Mouse (Mus musculus) liver, adult 2 months (tissue): ENCODE measurements around the gene Cga. TPM values are rescaled to one million over a fixed set of nuclear protein-coding genes. Genes with fewer than 3 reads are reported as not detected.
"Not testable (repeated sequence)": the region's sequence is repeated elsewhere in the genome, so short reads cannot be mapped to it uniquely, and the experiment has no call there.

ENCODE experiments used
- DNase-seq: peaks from one replicate; pipeline ENCODE4 v3.0.0-alpha.2; 2011; ENCODE audit warnings: low read depth, low spot score; ENCODE audit errors: extremely low read depth
- H3K27ac ChIP-seq: fragments of 200-500 bp; replicated peaks from 2 replicates; pipeline ENCODE4 v1.5.1; 2012; ENCODE audit warnings: low read depth, mild to moderate bottlenecking, control low read depth, inconsistent platforms, low read length; ENCODE audit not compliant: insufficient read depth
- H3K27me3 ChIP-seq: fragments of 200-500 bp; 2 replicates; pipeline ENCODE4 v1.6.1; 2012; ENCODE audit warnings: mild to moderate bottlenecking, moderate library complexity, low read length, inconsistent platforms; ENCODE audit not compliant: control insufficient read depth, insufficient read depth
- H3K36me3 ChIP-seq: fragments of 200-500 bp; 2 replicates; pipeline ENCODE4 v1.6.1; 2012; ENCODE audit warnings: low read length, inconsistent platforms; ENCODE audit not compliant: control insufficient read depth, insufficient read depth
- H3K4me1 ChIP-seq: fragments of 200-500 bp; 2 replicates; pipeline ENCODE4 v1.6.1; 2011; ENCODE audit warnings: low read length; ENCODE audit not compliant: control insufficient read depth, insufficient read depth
- H3K4me3 ChIP-seq: fragments of 200-500 bp; 2 replicates; pipeline ENCODE4 v1.5.1; 2011; ENCODE audit warnings: low read depth, mild to moderate bottlenecking, control low read depth, low read length, moderate library complexity; ENCODE audit not compliant: insufficient read depth
- H3K79me2 ChIP-seq: fragments of 200-500 bp; 2 replicates; pipeline ENCODE4 v1.6.1; 2012; ENCODE audit warnings: inconsistent platforms, mild to moderate bottlenecking, low read length, moderate library complexity; ENCODE audit not compliant: control insufficient read depth, insufficient read depth
- H3K9ac ChIP-seq: fragments of 200-500 bp; 2 replicates; pipeline ENCODE4 v1.6.1; 2012; ENCODE audit warnings: low read depth, mild to moderate bottlenecking, control low read depth, inconsistent platforms, low read length
- CTCF ChIP-seq: fragments of 200-500 bp; IDR thresholded peaks from 2 replicates; pipeline ENCODE4 v1.5.1; 2011; ENCODE audit warnings: low read depth, low read length, control low read depth
- POLR2A ChIP-seq: fragments of 200-500 bp; IDR thresholded peaks from 2 replicates; pipeline ENCODE4 v1.6.1; 2011; ENCODE audit warnings: low read length, control low read depth; ENCODE audit not compliant: insufficient read depth; ENCODE audit errors: extremely low read depth
- WGBS: fragments of 180-500 bp; shearing (Covaris S2); methylation state at CpG from one replicate; pipeline ENCODE4 v1.1.7; 2018; 5-methylcytosine and 5-hydroxymethylcytosine counted together
- polyA plus RNA-seq: library from polyadenylated mRNA; depleted of rRNA; stranded (reverse); fragments of >200 nt; gene quantifications from 2 replicates; pipeline ENCODE4 v1.2.3, GENCODE M21; 2012
- total RNA-seq: library from RNA; depleted of rRNA; stranded (reverse); fragments of >200 nt; gene quantifications from 2 replicates; pipeline ENCODE4 v1.2.3, GENCODE M21; 2014

Gene Cga
- total and polyA plus RNA-seq, 2 experiments, result 0.46 TPM

- no peak for TF ChIP-seq CTCF
- no peak for TF ChIP-seq POLR2A
- Histone ChIP-seq H3K27me3 (no peaks in the 10 kb centered on the region; the same call in 1 of the 2 replicates), H3K4me3 (no peak overlapping the region), H3K79me2 (no peaks in the 10 kb centered on the region), H3K36me3 (no peaks in the 10 kb centered on the region), H3K4me1 (peaks cover 9% of the 10 kb centered on the region), H3K27ac (no peak overlapping the region), H3K9ac (no peak overlapping the region)
- no peak for DNase-seq
- 71% methylated on average over 2 of the region's 2 CpGs for WGBS
These were observed 4.9 kb downstream of the Cga start for GRCm38 (mm10) chr4:34898497-34898896.

DNA sequence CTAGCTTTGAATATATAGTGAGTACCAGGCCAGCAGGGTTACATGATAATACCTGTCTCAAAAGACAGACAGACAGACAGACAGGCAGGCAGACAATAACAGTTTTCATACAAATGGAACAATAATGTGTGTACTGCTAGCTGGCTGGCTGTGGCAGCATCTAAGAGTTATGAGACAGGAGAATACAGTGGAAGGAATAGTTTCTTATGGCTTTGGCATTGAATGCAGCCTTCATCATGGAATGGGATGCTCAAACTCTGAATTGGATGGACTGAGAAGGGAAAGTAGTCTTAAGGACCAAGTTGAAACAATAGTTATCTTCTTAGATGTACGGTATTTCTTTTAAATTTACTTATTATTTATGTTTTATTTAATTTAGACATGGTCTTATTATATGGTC is 5.7 kb downstream of the Cga start:
- H3K36me3 ChIP-seq, result no peaks in the 10 kb centered on the region
- no peak overlapping the region for H3K9ac ChIP-seq
- WGBS, result 96% methylated on average over 1 of the region's 1 CpGs
- H3K27me3 ChIP-seq, result no peaks in the 10 kb centered on the region; the same call in 1 of the 2 replicates
- H3K79me2 ChIP-seq, result no peaks in the 10 kb centered on the region
- no peak overlapping the region for H3K27ac ChIP-seq
- TF ChIP-seq CTCF, result no peak
- no peak for TF ChIP-seq POLR2A
- H3K4me3 ChIP-seq, result no peak overlapping the region
- peaks cover 9% of the 10 kb centered on the region for H3K4me1 ChIP-seq
- no peak for DNase-seq

- 40% methylated on average over 9 of the region's 9 CpGs for WGBS
- H3K9ac ChIP-seq, result no peak overlapping the region
- no peak for DNase-seq
- no peaks in the 10 kb centered on the region for H3K36me3 ChIP-seq
- H3K4me1 ChIP-seq, result peaks cover 9% of the 10 kb centered on the region
- no peak overlapping the region for H3K27ac ChIP-seq
- TF ChIP-seq POLR2A (no peak), CTCF (no peak)
- no peak overlapping the region for H3K4me3 ChIP-seq
- H3K79me2 ChIP-seq, result no peaks in the 10 kb centered on the region
- H3K27me3 ChIP-seq, result no peaks in the 10 kb centered on the region; the same call in 1 of the 2 replicates
These were observed 6.6 kb downstream of the Cga start for GRCm38 (mm10) chr4:34900155-34900554.

GRCm38 (mm10) chr4:34901166-34901565 is 7.6 kb downstream of the Cga start:
- TF ChIP-seq CTCF (no peak), POLR2A (no peak)
- H3K27ac ChIP-seq, result no peak overlapping the region
- peaks cover 9% of the 10 kb centered on the region for H3K4me1 ChIP-seq
- H3K79me2 ChIP-seq, result no peaks in the 10 kb centered on the region
- H3K27me3 ChIP-seq, result no peaks in the 10 kb centered on the region; the same call in 1 of the 2 replicates
- peak; percentile 92 for DNase-seq
- WGBS, result 28% methylated on average over 4 of the region's 4 CpGs
- H3K36me3 ChIP-seq, result no peaks in the 10 kb centered on the region
- H3K4me3 ChIP-seq, result no peak overlapping the region
- no peak overlapping the region for H3K9ac ChIP-seq

DNA sequence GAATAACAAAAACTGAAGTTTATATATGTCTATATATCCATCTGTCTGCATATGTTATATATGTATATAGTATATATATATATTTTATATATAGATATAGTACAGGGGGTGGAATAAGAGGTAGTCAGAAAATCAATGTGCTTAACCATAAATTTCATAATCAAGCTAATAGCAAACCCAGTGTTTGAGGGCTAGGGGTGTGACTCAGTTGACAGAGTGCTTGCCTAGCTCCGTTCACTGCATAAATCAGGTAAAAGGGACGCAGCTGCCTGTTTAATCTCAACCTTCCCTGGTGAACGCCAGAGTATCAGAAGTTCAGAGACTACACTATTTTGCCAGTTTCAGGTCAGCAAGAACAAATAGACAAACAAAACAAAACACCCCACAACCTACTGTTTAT is 8.0 kb downstream of the Cga start:
- H3K4me1 ChIP-seq, H3K4me3 ChIP-seq, H3K27ac ChIP-seq, H3K79me2 ChIP-seq, H3K27me3 ChIP-seq, H3K9ac ChIP-seq, H3K36me3 ChIP-seq: not testable (repeated sequence)
- peak; percentile 78 for DNase-seq
- 14% methylated on average over 3 of the region's 3 CpGs for WGBS

DNA sequence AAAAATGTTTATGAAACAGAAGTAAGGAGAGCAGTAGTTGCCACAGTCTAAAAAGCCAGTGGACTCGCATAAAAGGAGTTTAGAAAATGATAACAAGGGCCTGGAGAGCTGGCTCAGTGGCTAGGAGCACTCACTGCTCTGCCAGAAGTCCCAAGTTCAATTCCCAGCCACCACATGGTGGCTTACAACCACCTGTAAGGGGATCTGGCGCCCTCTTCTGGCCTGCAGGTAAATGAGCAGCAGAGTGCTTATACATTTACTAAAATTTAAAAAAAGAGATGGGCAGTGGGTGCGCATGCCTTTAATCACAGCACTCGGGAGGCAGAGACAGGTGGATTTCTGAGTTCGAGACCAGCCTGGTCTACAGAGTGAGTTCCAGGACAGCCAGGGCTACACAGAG is 11.8 kb downstream of the Cga start:
- no peak overlapping the region for H3K4me3 ChIP-seq
- peak; percentile 72 for TF ChIP-seq CTCF
- TF ChIP-seq POLR2A, result no peak
- no peak overlapping the region for H3K9ac ChIP-seq
- no peaks in the 10 kb centered on the region for H3K27me3 ChIP-seq
- WGBS, result 79% methylated on average over 5 of the region's 5 CpGs
- H3K4me1 ChIP-seq, result peaks cover 6% of the 10 kb centered on the region; the same call in 1 of the 2 replicates
- no peaks in the 10 kb centered on the region for H3K36me3 ChIP-seq
- H3K27ac ChIP-seq, result no peak overlapping the region
- H3K79me2 ChIP-seq, result no peaks in the 10 kb centered on the region
- DNase-seq, result peak; percentile 50
